ENCODE assay signal across 8 mouse cellular contexts in the genomic region with DNA sequence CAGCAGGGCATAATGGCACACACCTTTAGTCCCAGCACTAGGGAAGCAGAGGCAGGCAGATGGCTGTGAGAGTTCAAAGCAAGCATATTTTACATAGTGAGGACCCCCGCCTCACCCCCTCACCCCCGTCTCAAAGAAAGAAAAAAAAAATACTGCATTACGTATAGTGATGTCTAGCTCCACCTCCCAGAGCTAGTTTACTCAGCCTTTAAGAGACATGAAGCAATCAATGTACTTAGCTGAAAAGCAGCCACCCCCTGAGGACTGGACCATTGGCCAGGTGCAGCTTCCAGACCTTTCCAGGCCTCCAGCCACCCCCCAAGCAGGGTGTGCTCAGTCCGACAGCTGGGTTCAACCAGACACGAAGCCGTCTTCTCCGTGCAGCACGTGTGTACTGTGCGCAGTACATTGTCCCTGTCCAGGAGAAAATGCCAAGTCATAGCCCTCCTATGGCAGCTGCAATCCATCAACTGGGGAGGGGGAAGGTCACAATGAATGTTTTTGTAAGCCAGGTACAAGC. TPM values are rescaled to one million over a fixed set of nuclear protein-coding genes. Genes with fewer than 3 reads are reported as not detected.
DNase-seq lines count a peak whose midpoint lies in the region; ATAC-seq and TF ChIP-seq lines count a peak whose summit lies in the region.

No protein-coding gene starts in this region.

- peak overlapping the region; percentile 91 for H3K27ac ChIP-seq in cortical plate, adult 2 months (ENCODE audit: insufficient read depth, low read length)
- H3K27ac ChIP-seq in heart, embryonic 12.5 days (ENCODE audit: poor library complexity, severe bottlenecking), result peak overlapping the region; percentile 71
- H3K27ac ChIP-seq in stomach, postnatal 0 days (replicated peaks), result peak overlapping the region; percentile 90

- ATAC-seq in heart, embryonic 12.5 days (ENCODE audit: insufficient number of reproducible peaks, low FRiP score), result peak; percentile 72; the same call in 1 of the 2 replicates
- peak; percentile 85 for ATAC-seq in stomach, postnatal 0 days (ENCODE audit: low FRiP score, low TSS enrichment)

- H3K9ac ChIP-seq in heart, embryonic 12.5 days, result peak overlapping the region; percentile 41; the same call in 1 of the 2 replicates
- no peak overlapping the region for H3K9ac ChIP-seq in stomach, postnatal 0 days (ENCODE audit: low read length)

- no peak for TF ChIP-seq CTCF in cortical plate, adult 2 months (IDR thresholded peaks at IDR 0.05; ENCODE audit: extremely low read depth, insufficient read depth, low read length)
- no peak for TF ChIP-seq CTCF in stomach, postnatal 0 days (IDR thresholded peaks at IDR 0.05; ENCODE audit: low read depth)

- H3K9me3 ChIP-seq in heart, embryonic 12.5 days (replicated peaks), result no peaks in the 10 kb centered on the region
- no peaks in the 10 kb centered on the region for H3K9me3 ChIP-seq in stomach, postnatal 0 days (ENCODE audit: control insufficient read depth, low read length)

- no peaks in the 10 kb centered on the region for H3K4me1 ChIP-seq in cortical plate, adult 2 months (ENCODE audit: control insufficient read depth, insufficient read depth, low read length)
- H3K4me1 ChIP-seq in heart, embryonic 12.5 days (replicated peaks), result peaks cover 6% of the 10 kb centered on the region; the same call in 1 of the 2 replicates
- H3K4me1 ChIP-seq in stomach, postnatal 0 days (replicated peaks; ENCODE audit: control insufficient read depth, insufficient read depth), result no peaks in the 10 kb centered on the region

- 32% methylated on average over 9 of the region's 9 CpGs for WGBS in heart, embryonic 12.5 days
- 26% methylated on average over 8 of the region's 9 CpGs for WGBS in stomach, postnatal 0 days

- no peaks in the 10 kb centered on the region for H3K27me3 ChIP-seq in heart, embryonic 12.5 days (replicated peaks)
- no peaks in the 10 kb centered on the region for H3K27me3 ChIP-seq in stomach, postnatal 0 days (ENCODE audit: control insufficient read depth, insufficient read depth, low read length)

- DNase-seq in spleen, postnatal 10 days (ENCODE audit: low spot score in 2 of 2), result peak; percentile 10 to 16
- no peak for DNase-seq in spleen, adult 12 weeks (ENCODE audit: low spot score)
- DNase-seq in kidney, postnatal 36 days, result peak; percentile 16
- peak; percentile 52 for DNase-seq in lung, postnatal 36 days
- DNase-seq in stomach, postnatal 0 days (ENCODE audit: low spot score), result peak; percentile 56
- no peak for DNase-seq in layer of hippocampus, adult 9-11 months

- H3K4me3 ChIP-seq in cortical plate, adult 2 months (ENCODE audit: insufficient read depth, low read length), result peak overlapping the region; percentile 52
- H3K4me3 ChIP-seq in heart, embryonic 12.5 days, result peak overlapping the region; percentile 55
- H3K4me3 ChIP-seq in stomach, postnatal 0 days (ENCODE audit: low read depth, low read length), result peak overlapping the region; percentile 34

- 0 out of 2 replicates have a peak, but pooled peaks have one; percentile 27 for TF ChIP-seq POLR2A in cortical plate, adult 2 months (IDR thresholded peaks at IDR 0.05; ENCODE audit: extremely low read depth, insufficient read depth, low read length)

- H3K4me2 ChIP-seq in heart, embryonic 12.5 days, result peak overlapping the region; percentile 72
- peak overlapping the region; percentile 42 for H3K4me2 ChIP-seq in stomach, postnatal 0 days (replicated peaks; ENCODE audit: low read depth)

- H3K36me3 ChIP-seq in heart, embryonic 12.5 days, result no peaks in the 10 kb centered on the region
- H3K36me3 ChIP-seq in stomach, postnatal 0 days (ENCODE audit: control insufficient read depth, insufficient read depth, low read length), result no peaks in the 10 kb centered on the region

- no peak for TF ChIP-seq EP300 in stomach, postnatal 0 days (optimal IDR thresholded peaks at IDR 0.05)

RNA-seq across cellular contexts. Expression of gene Rbbp7, which starts 24.0 kb away (rescaled TPM):
- polyA plus RNA-seq in cortical plate, adult 2 months (2012; rRNA removed), result 121 and 125 TPM in 2 replicates
- 414 and 428 TPM in 2 replicates for polyA plus RNA-seq in heart, embryonic 12.5 days (2016; fragmentation: Nextera tagmentation; extraction: Ambion mirVana)
- polyA plus RNA-seq in stomach, postnatal 0 days (2015; fragmentation: Nextera tagmentation; extraction: Ambion mirVana), result 269 and 276 TPM in 2 replicates

Comparison
In these comparisons a context has a peak if more than half of its experiments do, and no peak if none do; other contexts are left out.
1. DNase-seq: peak in spleen, postnatal 10 days (2 of 2), kidney, postnatal 36 days (2 of 2), lung, postnatal 36 days (single experiment) and stomach, postnatal 0 days (single experiment); none in spleen, adult 12 weeks (single experiment) and layer of hippocampus, adult 9-11 months (single experiment).
2. Peak in every context shown above with its lines, with median percentiles within 50 percentile points of each other: H3K27ac ChIP-seq and H3K4me3 ChIP-seq.